Mouse (Mus musculus) bone marrow macrophage, adult 2 months (primary cell): Measurements from ENCODE around the gene Wdhd1.

Source experiments
- CTCF ChIP-seq: IDR thresholded peaks from 2 replicates; pipeline ENCODE4 v1.5.1; 2012; ENCODE audit warnings: low read depth, mild to moderate bottlenecking, low read length, moderate library complexity
- POLR2A ChIP-seq: IDR thresholded peaks from 2 replicates; pipeline ENCODE4 v1.6.1; 2012; ENCODE audit warnings: mild to moderate bottlenecking, low read depth, low read length, borderline replicate concordance

GRCm38 (mm10) chr14:47197340-47197739, 79.3 kb downstream of the Wdhd1 start:
- TF ChIP-seq CTCF (no peak), POLR2A (no peak)
